Mouse (Mus musculus) layer of hippocampus, postnatal 10 days (tissue): ENCODE results near the gene Slc25a34. TPM values are rescaled to one million over a fixed set of nuclear protein-coding genes. Genes with fewer than 3 reads are reported as not detected.

Experiments
- DNase-seq, 2 experiments: peaks; one replicate each; pipeline ENCODE4 v3.0.0; 2021; ENCODE audit warnings: low spot score in 2 of 2
- long read RNA-seq: library from polyadenylated mRNA; stranded (forward); transcript quantifications from one replicate; pipeline ENCODE4 v2.0.0, GENCODE M21; 2023
- total RNA-seq, 2 experiments: library from RNA; stranded (reverse); gene quantifications; 2 replicates each; pipeline ENCODE4 v1.2.3; 2021

Slc25a34 gene
- total RNA-seq, result 1 to 10 TPM; 2.4 TPM
- long read RNA-seq, result 0 reads

- DNase-seq, result no peak
Measured at GRCm38 (mm10) chr4:141623666-141624065, at the start of gene Slc25a34. Gene Slc25a34 (minus strand): TSS chr4:141623821.

DNA sequence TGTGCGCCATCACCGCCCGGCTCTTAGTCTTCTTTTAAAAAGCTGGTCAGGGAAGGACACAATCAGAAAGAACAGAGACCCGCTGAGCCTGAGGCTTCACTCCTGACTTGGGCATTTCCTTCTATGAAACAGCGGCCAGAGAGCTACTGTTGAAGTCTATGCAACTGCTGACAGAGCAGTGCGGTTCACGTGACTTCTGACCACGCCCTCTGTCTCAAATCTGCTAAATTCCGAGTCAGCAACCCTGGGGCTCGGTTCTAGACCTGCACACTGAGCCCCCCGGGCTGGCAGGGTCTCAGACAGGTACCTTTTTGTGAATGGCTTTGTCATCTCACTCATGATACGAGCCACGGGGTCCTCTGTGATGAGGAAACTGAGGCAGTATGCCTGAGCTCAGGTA is 48.7 kb upstream of the Slc25a34 start:
- no peak for DNase-seq

DNA sequence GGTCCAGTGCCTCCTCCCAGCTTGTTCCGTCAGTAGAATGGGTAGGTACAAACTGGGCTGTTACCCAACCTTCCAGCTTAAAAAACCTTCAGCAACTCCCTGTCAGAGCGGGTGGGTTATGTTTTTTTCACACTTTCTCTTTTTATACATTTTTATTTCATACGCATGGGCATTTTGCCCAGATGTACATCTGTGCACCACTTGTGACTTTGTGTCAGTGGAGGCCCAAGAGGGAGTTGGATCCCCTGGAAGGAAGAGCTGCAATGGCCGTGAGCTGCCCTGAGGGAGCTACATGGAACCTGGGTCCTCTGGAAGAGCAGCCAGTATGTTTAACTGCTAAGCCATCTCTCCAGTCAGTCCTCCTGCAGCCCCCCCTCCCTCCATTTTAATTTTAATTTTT is 47.8 kb upstream of the Slc25a34 start:
- no peak for DNase-seq

GRCm38 (mm10) chr4:141669898-141670712 is 46.5 kb upstream of the Slc25a34 start:
- DNase-seq, result no peak

GRCm38 (mm10) chr4:141664799-141665198 is 41.2 kb upstream of the Slc25a34 start, which contains the start of gene Plekhm2:
Gene Plekhm2 (minus strand): TSS chr4:141664899.
- no peak for DNase-seq

GRCm38 (mm10) chr4:141664011-141664745 is 40.6 kb upstream of the Slc25a34 start:
- DNase-seq, result peak; percentile 64 to 81

GRCm38 (mm10) chr4:141663122-141663931 is 39.7 kb upstream of the Slc25a34 start:
- peak; percentile 38 to 57 for DNase-seq

GRCm38 (mm10) chr4:141660884-141661283 is 37.3 kb upstream of the Slc25a34 start:
- DNase-seq, result no peak

DNA sequence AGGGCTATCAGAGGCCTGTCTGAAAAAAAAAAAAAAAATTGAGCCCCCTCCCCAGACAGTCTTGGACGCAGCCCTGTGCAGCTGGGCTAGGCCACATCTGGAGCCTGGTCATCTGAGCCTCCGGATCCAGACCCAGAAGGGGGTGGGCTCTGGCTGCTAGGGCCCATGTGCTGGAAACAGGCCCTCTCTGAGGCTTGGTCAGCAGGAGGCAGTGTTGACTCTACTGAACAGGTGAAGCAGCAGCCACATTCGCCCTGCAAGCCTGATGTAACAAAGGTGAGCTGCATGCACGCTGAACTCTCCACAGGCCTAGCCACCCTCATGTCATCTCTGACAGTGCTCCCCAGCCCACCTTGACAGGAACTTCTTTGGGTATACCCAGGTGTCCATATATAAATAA is 36.1 kb upstream of the Slc25a34 start:
- no peak for DNase-seq

GRCm38 (mm10) chr4:141658846-141659484 is 35.3 kb upstream of the Slc25a34 start:
- DNase-seq, result no peak

- DNase-seq, result no peak
Measured at GRCm38 (mm10) chr4:141656932-141657331, 33.3 kb upstream of the Slc25a34 start.

- peak; percentile 41 to 55 for DNase-seq
Measured at GRCm38 (mm10) chr4:141655908-141656608, 32.4 kb upstream of the Slc25a34 start.

DNA sequence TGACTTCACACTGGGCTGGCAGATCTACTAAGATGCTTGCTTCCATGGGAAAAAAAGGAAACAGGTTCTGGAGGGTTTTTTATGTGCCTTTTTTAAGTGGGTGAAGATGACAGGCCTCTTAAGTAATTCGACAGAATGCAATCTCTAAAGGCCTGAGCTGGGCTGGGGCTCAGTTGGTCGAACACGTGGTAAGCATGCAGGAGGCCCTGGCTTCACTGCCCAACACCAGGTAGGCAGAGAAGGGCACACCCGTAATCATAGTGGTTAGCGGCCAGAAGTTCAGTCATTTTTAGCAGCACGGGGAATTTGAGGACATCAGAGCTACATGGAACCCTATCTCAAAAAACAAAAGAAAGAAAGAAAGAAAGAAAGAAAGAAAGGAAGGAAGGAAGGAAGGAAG is 30.9 kb upstream of the Slc25a34 start:
- DNase-seq, result no peak

GRCm38 (mm10) chr4:141653813-141654212 is 30.2 kb upstream of the Slc25a34 start:
- DNase-seq, result no peak

- no peak for DNase-seq
Measured at GRCm38 (mm10) chr4:141653044-141653443, 29.4 kb upstream of the Slc25a34 start.

GRCm38 (mm10) chr4:141651944-141652343 is 28.3 kb upstream of the Slc25a34 start:
- DNase-seq, result no peak

DNA sequence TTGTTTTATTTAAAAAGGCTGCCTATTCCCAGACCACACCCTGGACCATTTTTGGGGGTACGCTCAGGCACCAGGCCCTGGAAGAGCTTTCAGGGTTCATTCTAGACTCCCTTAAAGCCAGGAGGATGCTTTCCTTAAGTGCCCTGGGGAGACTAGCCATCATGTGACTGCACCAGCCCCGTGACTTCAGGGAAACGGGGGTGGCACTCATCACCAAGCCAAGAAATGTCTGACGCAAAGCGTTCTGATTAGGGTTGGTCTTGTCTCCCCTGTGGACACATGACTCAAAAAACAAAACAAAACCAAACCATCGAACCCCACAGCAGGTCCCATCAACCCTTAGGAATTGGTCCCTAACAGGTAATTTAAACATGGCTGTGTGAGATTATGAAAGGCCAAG is 27.7 kb upstream of the Slc25a34 start:
- no peak for DNase-seq

- peak; percentile 54 to 61 for DNase-seq
Measured at GRCm38 (mm10) chr4:141649244-141649643, 25.6 kb upstream of the Slc25a34 start.

GRCm38 (mm10) chr4:141648262-141648661 is 24.6 kb upstream of the Slc25a34 start:
- no peak for DNase-seq

DNA sequence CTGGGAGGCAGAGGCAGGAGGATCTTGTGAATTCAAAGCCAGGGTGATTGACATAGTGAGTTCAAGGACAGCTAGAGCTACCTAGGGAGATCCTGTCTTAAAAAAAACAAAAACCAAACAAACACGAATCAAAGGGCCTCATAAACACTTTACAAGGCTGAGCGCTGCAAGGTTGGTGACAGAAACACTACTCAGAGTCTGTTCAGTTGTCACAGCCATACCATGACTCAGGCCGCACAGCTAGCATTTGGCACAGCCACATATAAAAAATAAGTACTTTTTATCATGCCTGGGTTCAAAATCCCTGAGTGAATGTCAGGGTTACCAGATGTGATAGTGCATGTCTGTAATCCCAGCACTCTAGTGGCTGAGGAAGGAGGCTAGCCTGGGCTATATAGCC is 23.6 kb upstream of the Slc25a34 start:
- no peak for DNase-seq
